Mouse (Mus musculus): Measurements from ENCODE around the gene Bdp1.
A peak's percentile ranks its signal among the peaks of the same experiment; 100 is the strongest.

Bdp1 gene

GRCm38 (mm10) chr13:100005911-100006496 lies 97.9 kb downstream of the Bdp1 start:
- no peak for DNase-seq (ENCODE audit: low read depth in 2 of 2, low spot score in 2 of 2)

- peak; percentile 56 to 78 for DNase-seq (ENCODE audit: low read depth in 2 of 2, low spot score in 2 of 2)
Measured at GRCm38 (mm10) chr13:100001790-100002196, 102.1 kb downstream of the Bdp1 start.

- DNase-seq (ENCODE audit: low read depth in 2 of 2, low spot score in 2 of 2): no peak
Measured at GRCm38 (mm10) chr13:99999078-99999477, 104.8 kb downstream of the Bdp1 start.

GRCm38 (mm10) chr13:99998099-99998498 lies 105.8 kb downstream of the Bdp1 start:
- DNase-seq (ENCODE audit: low read depth in 2 of 2, low spot score in 2 of 2): no peak

- DNase-seq (ENCODE audit: low read depth in 2 of 2, low spot score in 2 of 2): no peak
Measured at GRCm38 (mm10) chr13:99989592-99989991, 114.3 kb downstream of the Bdp1 start.

- no peak for DNase-seq (ENCODE audit: low read depth in 2 of 2, low spot score in 2 of 2)
Measured at GRCm38 (mm10) chr13:99983320-99983719, 120.5 kb downstream of the Bdp1 start.

GRCm38 (mm10) chr13:99979406-99979805 lies 124.5 kb downstream of the Bdp1 start:
- no peak for DNase-seq (ENCODE audit: low read depth in 2 of 2, low spot score in 2 of 2)

GRCm38 (mm10) chr13:99970089-99970488 lies 133.8 kb downstream of the Bdp1 start:
- no peak for DNase-seq (ENCODE audit: low read depth in 2 of 2, low spot score in 2 of 2)
